Mouse (Mus musculus) heart, postnatal 10 days (tissue): ENCODE data around the gene Dap. TPM values are rescaled to one million over a fixed set of nuclear protein-coding genes. Genes with fewer than 3 reads are reported as not detected.
A peak's percentile ranks its signal among the peaks of the same experiment; 100 is the strongest.

Source experiments
- DNase-seq, 2 experiments: peaks; one replicate each; pipeline ENCODE4 v3.0.0; 2021
- intact Hi-C: fragments of 180-260 bp; cut with DNase I; formaldehyde crosslinking; loops from one replicate; pipeline ENCODE4 v1.15.1; 2025
- total RNA-seq, 2 experiments: library from RNA; stranded (reverse); gene quantifications; 2 replicates each; pipeline ENCODE4 v1.2.3; 2021

The Dap gene
- total RNA-seq = 10 to 100 TPM; 36.2 to 41.3 TPM

DNA sequence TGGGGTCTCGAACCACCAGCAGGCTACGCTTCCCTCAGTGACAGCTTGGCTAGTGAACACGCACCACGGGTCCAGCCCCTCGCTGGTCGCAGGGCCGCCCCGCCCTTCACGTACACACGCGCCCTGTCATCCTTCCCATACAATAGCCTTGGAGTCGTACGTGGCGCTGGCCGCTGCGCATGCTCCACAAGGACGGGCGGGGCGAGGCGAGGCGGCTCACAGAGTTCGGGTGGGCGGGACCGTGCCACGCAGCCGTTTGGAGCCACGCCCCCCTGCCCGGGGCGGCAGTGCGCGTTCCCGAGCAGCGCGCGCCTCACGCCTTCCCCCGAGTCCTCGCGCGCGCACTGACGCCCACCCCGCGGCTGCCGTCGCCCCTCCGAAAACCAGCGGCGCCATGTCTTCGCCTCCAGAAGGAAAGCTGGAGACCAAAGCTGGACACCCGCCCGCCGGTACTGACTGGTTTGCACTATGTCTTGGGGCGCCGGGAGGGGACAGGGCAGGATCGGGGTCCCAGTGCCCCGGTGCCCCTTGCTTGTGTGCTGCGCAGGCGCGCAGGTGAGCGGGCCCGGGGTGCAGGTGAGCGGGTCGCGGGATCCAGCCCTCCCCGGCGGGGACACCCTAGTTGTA lies at the start of gene Dap:
Gene Dap, plus strand, starts transcription at position 180 of the 627 bp plus-strand sequence.
- DNase-seq = peak; percentile 98
- intact Hi-C loops = loop anchor here (2.0 kb wide), 2 partner anchors 35 to 307 kb away; partner anchors contain the start of gene March6

GRCm38 (mm10) chr15:31176566-31176965 lies 47.5 kb upstream of the Dap start:
- DNase-seq = no peak
- intact Hi-C loops = no loop called here

DNA sequence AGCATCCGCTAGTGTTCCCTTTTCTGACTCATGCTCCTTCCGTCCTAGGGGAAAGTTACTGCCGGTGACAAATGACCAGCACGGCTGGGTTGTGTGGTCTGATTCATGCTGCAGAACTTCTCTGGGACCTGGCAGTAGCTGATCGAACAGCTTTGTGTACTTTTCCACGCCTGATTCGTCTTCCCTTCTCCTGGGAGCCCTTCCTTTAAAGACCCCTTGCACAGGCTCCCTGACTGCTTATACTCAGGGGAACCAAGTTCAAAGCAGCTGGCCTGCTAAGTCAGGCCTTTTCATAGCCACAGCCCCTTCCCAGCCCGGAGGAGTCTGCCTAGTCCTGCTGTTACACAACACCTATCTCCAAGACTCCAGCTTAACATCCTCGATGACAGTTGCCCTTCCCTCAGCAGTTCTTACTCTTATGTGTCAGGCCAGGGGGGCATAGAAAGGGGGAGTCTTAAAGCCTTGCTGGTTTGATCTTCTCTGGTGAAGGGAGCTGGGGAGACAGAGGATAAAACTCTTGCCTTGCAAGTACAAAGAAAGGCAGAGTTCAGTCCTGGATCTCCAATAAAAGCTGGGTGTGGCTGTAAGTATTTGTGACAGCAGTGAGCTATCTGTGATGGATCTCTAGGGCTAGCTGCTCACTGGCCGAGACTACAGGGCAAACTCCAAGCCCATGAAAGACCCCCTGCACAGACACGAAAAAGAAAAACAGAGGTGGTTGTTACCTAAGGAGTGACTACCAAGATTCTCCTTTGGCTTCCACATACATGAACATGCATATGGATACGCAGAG lies 39.3 kb upstream of the Dap start:
- intact Hi-C loops = no loop called here
- DNase-seq = peak; percentile 24 to 37

DNA sequence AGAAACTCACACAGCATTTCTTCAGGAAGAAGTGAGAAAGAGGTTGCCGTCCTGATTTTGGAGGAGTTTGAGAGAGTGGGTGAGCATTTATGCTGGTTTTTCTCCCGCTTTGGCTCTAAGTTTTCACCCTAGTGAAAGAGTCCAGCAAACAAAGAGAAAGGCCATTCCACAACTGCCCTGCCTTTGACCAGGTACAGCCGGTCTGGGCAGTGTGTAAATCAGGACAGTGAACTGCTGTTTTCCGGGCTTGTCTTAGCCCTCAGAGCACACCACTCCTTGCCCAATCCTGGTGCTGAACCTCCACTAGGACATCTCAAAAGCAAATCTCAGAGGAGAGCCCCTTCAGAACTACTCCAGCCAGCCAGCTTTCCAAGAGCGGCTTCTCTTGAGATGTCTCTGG lies 38.6 kb upstream of the Dap start:
- no peak for DNase-seq
- intact Hi-C loops = no loop called here

DNA sequence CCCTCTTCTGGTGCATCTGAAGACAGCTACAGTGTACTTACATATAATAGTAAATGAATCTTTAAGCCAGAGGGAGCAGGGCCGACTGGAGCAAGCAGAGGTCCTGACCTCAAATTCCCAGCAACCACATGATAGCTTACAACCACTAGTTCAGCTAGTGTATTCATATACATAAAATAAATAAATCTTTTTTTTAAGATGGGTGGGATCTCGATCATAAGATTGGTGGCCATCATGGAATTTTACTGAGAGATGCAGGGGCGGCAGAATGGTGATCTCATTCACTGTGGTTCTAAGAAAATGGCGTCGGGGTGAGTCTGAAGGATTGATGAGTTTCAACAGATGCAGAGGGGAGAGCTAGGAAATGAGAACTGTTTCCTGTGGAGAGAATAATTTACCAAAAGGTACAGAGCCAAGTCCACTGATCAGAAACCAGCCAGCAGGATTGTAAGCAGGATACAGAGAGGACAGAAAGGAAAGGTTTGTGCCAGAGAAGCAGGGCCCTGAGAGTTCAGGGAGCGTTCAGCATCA lies 37.7 kb upstream of the Dap start:
- intact Hi-C loops = no loop called here
- DNase-seq = no peak

DNA sequence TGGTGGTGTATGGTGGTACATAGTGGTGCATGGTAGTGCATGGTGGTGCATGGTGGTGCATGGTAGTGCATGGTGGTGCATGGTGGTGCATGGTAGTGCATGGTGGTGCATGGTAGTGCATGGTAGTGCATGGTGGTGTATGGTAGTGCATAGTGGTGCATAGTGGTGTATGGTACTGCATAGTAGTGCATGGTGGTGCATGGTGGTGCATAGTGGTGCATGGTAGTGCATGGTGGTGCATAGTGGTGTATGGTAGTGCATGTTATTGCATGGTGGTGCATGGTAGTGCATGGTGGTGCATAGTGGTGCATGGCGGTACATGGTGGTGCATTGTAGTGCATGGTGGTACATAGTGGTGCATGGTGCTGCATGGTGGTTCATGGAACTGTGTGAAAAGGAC lies 31.6 kb upstream of the Dap start:
- intact Hi-C loops = no loop called here
- DNase-seq = no peak

DNA sequence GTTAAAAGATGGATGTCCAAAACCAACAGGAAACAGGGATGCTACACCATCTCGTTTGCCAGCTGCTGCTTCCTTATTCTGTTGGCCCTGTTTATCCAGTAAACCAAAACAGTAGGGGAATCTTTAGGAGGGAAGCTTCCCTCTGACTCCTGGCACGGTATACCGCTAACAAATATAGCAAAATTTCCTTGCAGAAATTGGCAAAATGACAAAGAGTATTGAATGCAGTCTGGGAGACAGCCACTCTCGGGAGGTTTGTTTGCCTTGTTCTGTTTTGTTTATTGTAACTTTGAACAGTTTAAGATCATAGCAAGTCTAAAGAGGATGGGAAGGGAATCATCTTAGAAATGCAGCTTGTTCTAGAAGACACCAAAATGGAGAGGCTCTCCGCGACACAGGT lies 28.3 kb upstream of the Dap start:
- intact Hi-C loops = no loop called here
- DNase-seq = no peak

DNA sequence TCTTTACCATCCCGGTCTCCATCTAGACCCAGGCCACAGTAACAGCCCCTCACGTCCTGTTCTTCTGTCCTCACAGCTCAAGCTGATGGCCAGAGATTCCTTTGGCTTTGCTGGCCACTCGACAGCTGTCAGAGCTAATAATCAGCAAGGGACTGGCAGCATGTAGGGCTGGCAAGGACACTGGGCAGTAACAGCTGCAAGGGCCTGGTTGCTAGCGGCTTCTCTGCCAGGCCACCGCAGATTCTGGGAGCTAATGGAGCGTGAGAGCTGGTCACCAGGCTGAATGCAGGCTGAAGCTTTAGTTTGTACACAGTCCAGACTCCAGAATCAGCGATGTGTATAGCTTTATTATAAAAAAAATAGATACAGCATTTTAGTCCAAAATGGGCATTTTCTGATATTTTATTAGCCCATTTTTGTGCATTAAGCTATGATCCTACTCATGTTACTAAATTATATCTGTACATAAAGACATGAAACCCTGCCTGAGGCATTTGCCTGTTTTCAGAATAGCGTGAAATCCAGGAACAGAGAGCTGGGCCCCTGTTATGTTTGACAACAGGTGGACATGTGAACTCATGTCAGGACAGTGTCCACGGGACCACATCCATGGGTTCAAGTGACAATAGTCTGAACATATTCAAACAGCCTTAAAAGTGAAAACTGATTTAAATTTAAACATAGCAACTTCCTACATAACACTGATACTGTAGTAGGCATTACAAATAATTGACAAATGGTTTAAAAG lies 16.6 kb upstream of the Dap start:
- intact Hi-C loops = no loop called here
- DNase-seq = no peak

DNA sequence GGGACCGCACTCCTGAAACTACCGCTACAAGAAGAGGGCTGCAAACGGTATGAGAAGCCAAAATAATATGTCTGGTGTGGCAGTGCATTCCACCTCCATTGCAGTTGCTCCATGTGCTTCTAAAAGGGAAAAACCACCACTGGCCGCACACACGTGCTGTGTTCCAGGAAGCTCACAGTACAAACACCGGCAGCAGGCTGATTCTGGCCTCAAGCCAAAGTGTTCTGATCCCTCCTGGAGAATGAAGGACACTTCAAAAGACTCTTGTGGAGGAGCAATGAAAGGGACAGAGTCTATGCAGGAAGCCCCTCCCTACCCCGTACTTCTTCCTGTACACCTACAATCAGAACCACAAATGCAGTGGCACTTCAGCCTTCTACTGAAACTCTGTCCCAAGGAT lies 12.2 kb upstream of the Dap start:
- DNase-seq = peak in 1 of 2 experiments; percentile 32

GRCm38 (mm10) chr15:31213619-31214270 lies 10.4 kb upstream of the Dap start:
- intact Hi-C loops = no loop called here
- DNase-seq = no peak

More for the DNA sequence above, 12.2 kb upstream of the Dap start:
- intact Hi-C loops = no loop called here

DNA sequence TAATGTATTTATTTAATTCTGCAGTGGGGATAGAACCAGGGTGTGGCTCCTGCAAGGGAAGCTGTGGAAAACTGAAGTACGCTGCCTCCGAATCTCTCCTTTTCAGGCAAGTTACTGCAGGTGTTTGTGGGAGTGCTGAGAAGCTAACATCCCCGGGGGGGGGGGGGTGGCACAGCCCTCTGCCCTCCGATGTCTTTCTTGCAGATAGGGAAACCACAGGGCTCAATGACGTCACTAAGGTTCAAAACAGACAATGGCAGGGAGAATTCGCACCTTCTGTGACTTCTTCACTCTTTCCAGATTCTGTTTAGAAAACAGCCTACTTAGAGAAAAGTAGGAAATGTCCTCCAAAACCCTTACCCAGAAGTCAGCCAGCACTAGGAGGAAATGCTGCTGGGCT lies 1.9 kb upstream of the Dap start:
- no peak for DNase-seq
- intact Hi-C loops = no loop called here

GRCm38 (mm10) chr15:31223596-31224134 lies 449 bp upstream of the Dap start:
- DNase-seq = no peak
- intact Hi-C loops = loop anchor here (2.0 kb wide), 2 partner anchors 35 to 307 kb away; partner anchors contain the start of gene March6

DNA sequence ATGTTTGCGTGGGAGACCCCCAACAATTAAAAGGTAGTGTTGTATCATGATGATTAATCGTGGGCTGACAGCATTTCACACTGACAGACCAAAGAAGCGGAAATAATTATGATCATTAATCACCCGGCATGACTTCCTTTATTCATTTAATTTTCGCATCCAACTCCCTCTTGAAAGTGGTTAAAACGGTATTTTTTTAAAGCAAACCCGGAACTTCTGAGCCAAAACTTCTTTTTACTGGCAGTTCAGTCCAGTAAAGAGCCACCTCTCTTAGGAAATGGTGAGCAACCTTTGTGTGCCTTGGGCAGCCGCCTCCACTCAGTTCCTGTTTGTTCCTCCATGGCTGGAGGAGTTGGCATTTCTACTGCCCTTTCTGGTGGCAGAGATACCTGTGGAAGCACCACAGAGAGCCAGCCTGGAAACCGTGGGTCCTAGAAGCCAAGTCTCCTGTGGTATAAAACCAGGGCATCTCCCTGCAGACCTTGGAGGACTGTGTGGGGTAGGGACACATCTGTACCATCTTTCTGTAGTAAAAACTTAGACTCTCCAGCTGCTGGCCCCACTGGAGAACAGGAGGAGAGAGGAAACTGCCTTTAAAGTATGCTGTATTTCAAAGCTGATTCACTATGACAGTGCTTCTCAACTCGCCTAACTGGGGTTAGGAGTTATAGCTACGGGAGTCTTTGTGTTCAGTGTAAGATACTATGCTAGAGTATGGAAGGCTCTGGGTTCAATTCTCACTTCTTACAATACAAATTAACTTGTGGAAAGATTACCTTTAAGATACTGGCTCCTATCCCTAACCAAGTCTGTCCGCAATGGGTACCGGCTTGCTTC lies 910 bp downstream of the Dap start:
- intact Hi-C loops = loop anchor here (2.0 to 5.0 kb wide), 3 partner anchors 34 to 306 kb away; partner anchors contain the start of genes March6 and Ropn1l
- DNase-seq = peak in 1 of 2 experiments; percentile 42

DNA sequence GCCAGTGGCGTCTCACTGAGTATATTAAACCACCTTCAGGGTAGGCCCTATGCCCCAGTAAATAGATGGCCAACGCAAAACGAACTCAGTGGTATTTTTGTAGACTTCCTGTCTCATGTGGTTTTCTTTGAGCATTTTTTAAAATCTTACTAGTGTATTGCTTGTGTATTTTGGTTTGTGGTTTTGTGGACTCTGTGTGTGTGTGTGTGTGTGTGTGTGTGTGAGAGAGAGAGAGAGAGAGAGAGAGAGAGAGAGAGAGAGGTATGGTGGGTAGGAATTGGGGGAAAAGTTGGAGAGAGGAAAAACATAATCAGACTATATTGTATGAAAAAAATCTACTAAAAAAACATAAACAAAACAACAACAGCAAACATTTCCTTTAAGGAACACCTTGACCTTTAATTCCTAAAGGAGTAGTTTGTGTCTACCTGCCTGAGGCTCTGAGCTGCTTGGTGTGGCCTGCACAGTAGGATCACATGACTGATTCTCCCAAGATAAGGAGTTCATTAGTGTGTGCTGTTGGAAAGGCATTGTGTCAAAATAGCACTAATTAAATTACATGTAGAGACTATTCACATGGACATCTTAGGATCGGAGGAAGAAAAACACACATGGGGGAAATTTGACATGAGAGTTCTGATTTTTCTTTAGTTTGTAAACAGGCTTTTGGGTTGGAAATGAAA lies 1.7 kb downstream of the Dap start:
- DNase-seq = no peak
- intact Hi-C loops = loop anchor here (2.0 to 5.0 kb wide), 3 partner anchors 33 to 305 kb away; partner anchors contain the start of genes March6 and Ropn1l

GRCm38 (mm10) chr15:31226464-31226863 lies 2.4 kb downstream of the Dap start:
- intact Hi-C loops = loop anchor here (5.0 kb wide), 1 partner anchor 226 kb away; the partner anchor contains the start of gene Ropn1l
- no peak for DNase-seq

DNA sequence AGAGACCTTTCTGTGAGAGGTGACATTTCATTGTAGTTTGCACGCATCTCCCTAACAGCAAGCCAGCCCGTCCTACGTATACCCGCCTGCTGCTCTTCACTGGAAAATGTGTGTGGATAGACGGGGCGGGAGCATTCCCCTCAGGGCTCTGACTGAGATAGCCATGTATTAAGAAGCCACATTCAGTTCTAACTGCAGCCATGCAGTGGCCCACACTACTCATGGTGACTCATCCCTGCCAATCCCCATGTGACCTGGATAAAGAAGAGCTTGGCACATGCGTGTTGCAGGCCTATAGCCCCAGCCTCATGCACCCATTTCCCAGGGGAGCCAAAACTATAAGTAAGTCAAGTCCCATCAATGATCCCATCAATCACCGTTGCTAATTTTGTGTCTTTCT lies 3.7 kb downstream of the Dap start:
- intact Hi-C loops = loop anchor here (5.0 kb wide), 1 partner anchor 225 kb away; the partner anchor contains the start of gene Ropn1l
- no peak for DNase-seq

DNA sequence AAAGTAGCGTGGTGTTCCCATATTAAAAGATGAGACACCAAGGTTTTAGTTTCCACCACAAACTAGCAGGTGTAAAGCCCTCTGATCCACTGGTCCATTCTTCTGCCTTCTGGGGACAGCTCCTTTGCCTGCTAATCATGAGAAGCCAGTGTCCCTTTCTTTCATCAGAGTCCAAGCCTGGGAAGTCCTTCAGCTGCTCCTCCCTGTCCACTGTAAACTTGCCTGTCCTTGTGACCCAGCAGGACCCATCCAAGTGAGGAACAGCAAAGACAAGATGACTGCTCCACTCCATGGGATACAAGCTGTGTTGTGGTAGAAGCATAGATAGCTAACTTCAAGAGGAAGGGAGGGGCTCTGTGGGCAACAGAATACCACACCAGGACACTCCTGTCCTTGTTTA lies 8.9 kb downstream of the Dap start:
- intact Hi-C loops = no loop called here
- DNase-seq = no peak

- intact Hi-C loops = no loop called here
- no peak for DNase-seq
These were observed 11.9 kb downstream of the Dap start for GRCm38 (mm10) chr15:31235794-31236548.
